8 mouse cellular contexts compared by ENCODE assay signal in genomic region chr2:118478833-118479549, GRCm38 (mm10). TPM values are rescaled to one million over a fixed set of nuclear protein-coding genes. Genes with fewer than 3 reads are reported as not detected.
DNase-seq lines count a peak whose midpoint lies in the region; ATAC-seq and TF ChIP-seq lines count a peak whose summit lies in the region.

No protein-coding gene starts in this region.

- no peaks in the 10 kb centered on the region for H3K27me3 ChIP-seq in heart, embryonic 11.5 days (ENCODE audit: control insufficient read depth, insufficient read depth, low read length)
- no peaks in the 10 kb centered on the region for H3K27me3 ChIP-seq in C2C12 (ENCODE audit: control insufficient read depth, insufficient read depth, insufficient read length)
- no peaks in the 10 kb centered on the region for H3K27me3 ChIP-seq in limb, embryonic 15.5 days
- no peaks in the 10 kb centered on the region for H3K27me3 ChIP-seq in stomach, embryonic 14.5 days (ENCODE audit: control insufficient read depth, insufficient read depth, low read length)

- DNase-seq in heart, postnatal 4 days, result no peak
- DNase-seq in left cerebral cortex, postnatal 36 days (ENCODE audit: low spot score in 2 of 2), result no peak
- DNase-seq in gastrocnemius, postnatal 36 days, result no peak

- intact Hi-C loops in left cerebral cortex, postnatal 36 days (cut with DNase I), result no loop called here
- intact Hi-C loops in gastrocnemius, postnatal 36 days (cut with DNase I), result no loop called here

- TF ChIP-seq CTCF in C2C12 (IDR thresholded peaks at IDR 0.05; ENCODE audit: control insufficient read depth, insufficient read depth, insufficient read length), result no peak
- TF ChIP-seq CTCF in embryonic fibroblast, embryonic 13.5 days (IDR thresholded peaks at IDR 0.05; ENCODE audit: borderline replicate concordance, insufficient read depth, low read length), result no peak

- peaks cover 6% of the 10 kb centered on the region; the same call in 1 of the 2 replicates for H3K4me1 ChIP-seq in heart, embryonic 11.5 days (ENCODE audit: control insufficient read depth, insufficient read depth, low read length)
- peaks cover 6% of the 10 kb centered on the region; the same call in 1 of the 2 replicates for H3K4me1 ChIP-seq in embryonic fibroblast, embryonic 13.5 days (ENCODE audit: control insufficient read depth, insufficient read depth, low read length)
- H3K4me1 ChIP-seq in limb, embryonic 15.5 days, result peaks cover 13% of the 10 kb centered on the region
- peaks cover 9% of the 10 kb centered on the region for H3K4me1 ChIP-seq in stomach, embryonic 14.5 days (ENCODE audit: control insufficient read depth, insufficient read depth, low read length)

- peak overlapping the region; percentile 89 for H3K9ac ChIP-seq in heart, embryonic 11.5 days (ENCODE audit: low read depth, low read length)
- peak overlapping the region; percentile 90 for H3K9ac ChIP-seq in limb, embryonic 15.5 days
- peak overlapping the region; percentile 75 for H3K9ac ChIP-seq in stomach, embryonic 14.5 days (replicated peaks; ENCODE audit: low read depth, low read length)

- H3K27ac ChIP-seq in heart, embryonic 11.5 days (ENCODE audit: low read depth, low read length), result peak overlapping the region; percentile 80
- H3K27ac ChIP-seq in embryonic fibroblast, embryonic 13.5 days (ENCODE audit: insufficient read depth, low read length), result no peak overlapping the region
- H3K27ac ChIP-seq in limb, embryonic 15.5 days, result peak overlapping the region; percentile 89
- H3K27ac ChIP-seq in stomach, embryonic 14.5 days (ENCODE audit: low read length), result peak overlapping the region; percentile 81; the same call in 1 of the 2 replicates

- H3ac ChIP-seq in C2C12 (ENCODE audit: control insufficient read depth, insufficient read length, low read depth), result peak overlapping the region; percentile 78

- peaks cover 21% of the 10 kb centered on the region for H3K79me2 ChIP-seq in C2C12 (ENCODE audit: control insufficient read depth, insufficient read depth)

- WGBS in heart, embryonic 11.5 days (ENCODE audit: insufficient replicate concordance), result 2% methylated on average over 52 of the region's 52 CpGs
- 4% methylated on average over 52 of the region's 52 CpGs for WGBS in limb, embryonic 15.5 days
- 2% methylated on average over 46 of the region's 52 CpGs for WGBS in stomach, embryonic 14.5 days

- peaks cover 14% of the 10 kb centered on the region for H3K36me3 ChIP-seq in heart, embryonic 11.5 days (ENCODE audit: control insufficient read depth, insufficient read depth, low read length)
- H3K36me3 ChIP-seq in C2C12 (ENCODE audit: control insufficient read depth, insufficient read depth), result peaks cover 29% of the 10 kb centered on the region
- H3K36me3 ChIP-seq in limb, embryonic 15.5 days, result peaks cover 30% of the 10 kb centered on the region
- H3K36me3 ChIP-seq in stomach, embryonic 14.5 days (ENCODE audit: control insufficient read depth, insufficient read depth, low read length), result peaks cover 22% of the 10 kb centered on the region

- peak; percentile 66 for ATAC-seq in heart, embryonic 11.5 days (replicated peaks; ENCODE audit: insufficient number of reproducible peaks, low FRiP score, low TSS enrichment)
- ATAC-seq in limb, embryonic 15.5 days (ENCODE audit: insufficient number of reproducible peaks, low FRiP score, low TSS enrichment, low read depth), result peak; percentile 49
- no peak for ATAC-seq in stomach, embryonic 14.5 days (ENCODE audit: insufficient number of reproducible peaks, insufficient read depth, low FRiP score, low read depth)

- H3K4me2 ChIP-seq in heart, embryonic 11.5 days, result peak overlapping the region; percentile 75
- peak overlapping the region; percentile 79 for H3K4me2 ChIP-seq in limb, embryonic 15.5 days
- H3K4me2 ChIP-seq in stomach, embryonic 14.5 days (replicated peaks; ENCODE audit: low read depth, low read length), result peak overlapping the region; percentile 60

- TF ChIP-seq POLR2A in embryonic fibroblast, embryonic 13.5 days (IDR thresholded peaks at IDR 0.05; ENCODE audit: low read depth, low read length), result no peak

- no peaks in the 10 kb centered on the region for H3K9me3 ChIP-seq in heart, embryonic 11.5 days (replicated peaks; ENCODE audit: control insufficient read depth, low read length)
- H3K9me3 ChIP-seq in limb, embryonic 15.5 days, result no peaks in the 10 kb centered on the region
- H3K9me3 ChIP-seq in stomach, embryonic 14.5 days (ENCODE audit: control insufficient read depth, low read depth, low read length), result no peaks in the 10 kb centered on the region

- H3K4me3 ChIP-seq in heart, embryonic 11.5 days (ENCODE audit: low read depth, low read length), result peak overlapping the region; percentile 84
- H3K4me3 ChIP-seq in C2C12 (ENCODE audit: insufficient read depth, poor library complexity, severe bottlenecking), result peak overlapping the region; percentile 66
- H3K4me3 ChIP-seq in embryonic fibroblast, embryonic 13.5 days (ENCODE audit: insufficient read depth, low read length), result peak overlapping the region; percentile 78
- peak overlapping the region; percentile 92 for H3K4me3 ChIP-seq in limb, embryonic 15.5 days
- H3K4me3 ChIP-seq in stomach, embryonic 14.5 days (ENCODE audit: low read depth, low read length), result peak overlapping the region; percentile 77

- H3K79me3 ChIP-seq in C2C12 (ENCODE audit: low read depth), result peaks cover 8% of the 10 kb centered on the region

TF ChIP-seq in C2C12, 6 proteins besides CTCF, POLR2A, EP300 and RAD21:
- no peak for TF ChIP-seq MYOG (IDR thresholded peaks at IDR 0.05; ENCODE audit: control insufficient read depth, extremely low read depth, insufficient read length)
- TF ChIP-seq FOSL1 (IDR thresholded peaks at IDR 0.05; ENCODE audit: insufficient read depth, low read length, poor library complexity, severe bottlenecking), result no peak
- no peak for TF ChIP-seq MYOD1 (IDR thresholded peaks at IDR 0.05; ENCODE audit: control insufficient read depth, insufficient read length, low read depth)
- TF ChIP-seq USF1 (IDR thresholded peaks at IDR 0.05; ENCODE audit: low read depth), result no peak
- TF ChIP-seq CEBPB (IDR thresholded peaks at IDR 0.05; ENCODE audit: low read depth), result no peak
- no peak for TF ChIP-seq MAX (IDR thresholded peaks at IDR 0.05)

RNA-seq across cellular contexts. Expression of gene Srp14, which starts 0.5 kb away (rescaled TPM):
- polyA plus RNA-seq in heart, embryonic 11.5 days (2014; fragmentation: Nextera tagmentation; extraction: Ambion mirVana), result 202 and 204 TPM in 2 replicates
- total RNA-seq in heart, postnatal 4 days (2021), result 100 to 1,000 TPM; 104 to 111 TPM
- polyA plus RNA-seq in C2C12 (2012; fragmentation: generic; extraction: Trizol), result 230 TPM
- 203 and 217 TPM in 2 replicates for polyA plus RNA-seq in embryonic fibroblast, embryonic 13.5 days (2011; ENCODE audit: insufficient read length, low read depth, missing spikeins)
- polyA plus RNA-seq in limb, embryonic 15.5 days (2015; fragmentation: Nextera tagmentation; extraction: Ambion mirVana), result 235 and 240 TPM in 2 replicates
- polyA plus RNA-seq in stomach, embryonic 14.5 days (2014; fragmentation: Nextera tagmentation; extraction: Ambion mirVana), result 221 and 226 TPM in 2 replicates
- total RNA-seq in left cerebral cortex, postnatal 36 days (2021), result 100 to 1,000 TPM; 136 to 158 TPM
- 100 to 1,000 TPM; 122 to 131 TPM for total RNA-seq in gastrocnemius, postnatal 36 days (2021)
